Comparison of ENCODE assay signal across 8 mouse cellular contexts in genomic region chr16:50428871-50429691, GRCm38 (mm10). TPM values are rescaled to one million over a fixed set of nuclear protein-coding genes. Genes with fewer than 3 reads are reported as not detected.
DNase-seq lines count a peak whose midpoint lies in the region; ATAC-seq and TF ChIP-seq lines count a peak whose summit lies in the region.

No protein-coding gene starts in this region.

- peaks cover 9% of the 10 kb centered on the region for H3K36me3 ChIP-seq in heart, embryonic 14.5 days (ENCODE audit: control insufficient read depth, insufficient read depth, low read length)
- no peaks in the 10 kb centered on the region; the same call in 1 of the 2 replicates for H3K36me3 ChIP-seq in macrophage (ENCODE audit: inconsistent target)
- H3K36me3 ChIP-seq in splenic B cell, adult 2 months (ENCODE audit: control insufficient read depth, insufficient read depth, low read length, poor library complexity, severe bottlenecking), result peaks cover 2% of the 10 kb centered on the region; the same call in 1 of the 2 replicates

- peak; percentile 34 to 80 for DNase-seq in adrenal gland, adult (ENCODE audit: inconsistent age in 2 of 2, low spot score in 1 of 2)
- no peak for DNase-seq in adrenal gland, adult 8-10 months
- DNase-seq in ES-CJ7 (ENCODE audit: low read depth, low spot score), result peak; percentile 51
- peak; percentile 7 to 40 for DNase-seq in kidney, postnatal 25 days
- DNase-seq in splenic B cell, adult 2 months (ENCODE audit: low read depth, low spot score), result peak; percentile 5

- H3K4me3 ChIP-seq in cortical plate, adult 2 months (ENCODE audit: insufficient read depth, low read length), result peak overlapping the region; percentile 35
- H3K4me3 ChIP-seq in heart, embryonic 14.5 days (ENCODE audit: control insufficient read depth in 1 of 2, insufficient read depth in 1 of 2, low read depth in 1 of 2, low read length in 2 of 2), result peak overlapping the region; percentile 91 to 97
- peak overlapping the region; percentile 53 for H3K4me3 ChIP-seq in macrophage (ENCODE audit: inconsistent target)

- ATAC-seq in heart, embryonic 14.5 days (ENCODE audit: insufficient number of reproducible peaks, insufficient read depth, low FRiP score, low read depth), result no peak

- no peaks in the 10 kb centered on the region for H3K4me1 ChIP-seq in cortical plate, adult 2 months (ENCODE audit: control insufficient read depth, insufficient read depth, low read length)
- peaks cover 0 to 7% of the 10 kb centered on the region in 2 experiments; a peak in 1 of 4 replicates for H3K4me1 ChIP-seq in heart, embryonic 14.5 days (ENCODE audit: control insufficient read depth in 2 of 2, insufficient read depth in 2 of 2, low read length in 2 of 2)

- H3K27ac ChIP-seq in cortical plate, adult 2 months (ENCODE audit: insufficient read depth, low read length), result no peak overlapping the region
- peak overlapping the region; percentile 35 to 97 for H3K27ac ChIP-seq in heart, embryonic 14.5 days (replicated peaks in 1 of 2; ENCODE audit: control insufficient read depth in 1 of 2, insufficient read depth in 1 of 2, low read depth in 2 of 2, low read length in 2 of 2)
- H3K27ac ChIP-seq in macrophage, result no peak overlapping the region

- no peak for TF ChIP-seq POLR2A in cortical plate, adult 2 months (IDR thresholded peaks at IDR 0.05; ENCODE audit: extremely low read depth, insufficient read depth, low read length)

- 5% methylated on average over 23 of the region's 23 CpGs for WGBS in heart, embryonic 14.5 days
- 34% methylated on average over 23 of the region's 23 CpGs for WGBS in macrophage (ENCODE audit: missing documents)

- H3K27me3 ChIP-seq in heart, embryonic 14.5 days (ENCODE audit: control insufficient read depth, insufficient read depth, low read length), result no peaks in the 10 kb centered on the region
- no peaks in the 10 kb centered on the region; the same call in 1 of the 2 replicates for H3K27me3 ChIP-seq in splenic B cell, adult 2 months (ENCODE audit: control insufficient read depth, insufficient read depth, low read length, poor library complexity, severe bottlenecking)

- H3K79me2 ChIP-seq in macrophage (ENCODE audit: inconsistent target), result no peaks in the 10 kb centered on the region

- peak overlapping the region; percentile 94 for H3K9ac ChIP-seq in heart, embryonic 14.5 days (ENCODE audit: low read length)

- no peaks in the 10 kb centered on the region for H3K9me3 ChIP-seq in heart, embryonic 14.5 days (ENCODE audit: control insufficient read depth, low read length)

- TF ChIP-seq CTCF in cortical plate, adult 2 months (IDR thresholded peaks at IDR 0.05; ENCODE audit: extremely low read depth, insufficient read depth, low read length), result no peak

- H3K4me2 ChIP-seq in heart, embryonic 14.5 days (ENCODE audit: low read length), result peak overlapping the region; percentile 96

RNA-seq across cellular contexts. Expression of gene Bbx, which starts 3.1 kb away (rescaled TPM):
- total RNA-seq in adrenal gland, adult 8-10 months (2022), result 10 to 100 TPM; 43.8 to 50.6 (median 46.3) TPM
- polyA plus RNA-seq in cortical plate, adult 2 months (2012; rRNA removed), result 9.9 and 10.4 TPM in 2 replicates
- 28.8 and 33.1 TPM in 2 replicates for polyA plus RNA-seq in heart, embryonic 14.5 days (2014; fragmentation: Nextera tagmentation; extraction: Ambion mirVana)
- total RNA-seq in macrophage (2018; cell fraction: chromatin; rRNA removed), result 100 to 1,000 TPM in 23 of 26 experiments, 10 to 100 TPM in 3; 52.6 to 207 (median 123) TPM
- 10 to 100 TPM; 36.9 to 54.8 (median 45.9) TPM for total RNA-seq in macrophage (2018; cell fraction: cytosol; rRNA removed)
- 100 to 1,000 TPM in 4 of 26 experiments, 10 to 100 TPM in 22; 61.0 to 218 (median 82.0) TPM for total RNA-seq in macrophage (2018; cell fraction: nucleus; rRNA removed)
- 17.5 to 23.0 TPM (median 17.8 TPM) in 3 replicates for polyA plus RNA-seq in macrophage (2018)

Comparison
In these comparisons a context has a peak if more than half of its experiments do, and no peak if none do; other contexts are left out.
1. H3K27ac ChIP-seq: peak in heart, embryonic 14.5 days (2 of 2); none in cortical plate, adult 2 months (single experiment) and macrophage (single experiment).
2. H3K4me3 ChIP-seq: peak in every context shown above with its lines; median percentile 94 in heart, embryonic 14.5 days; 53 in macrophage; 35 in cortical plate, adult 2 months.